Mouse (Mus musculus): Measurements from ENCODE around the gene Spdye4c.

The Spdye4c gene

DNA sequence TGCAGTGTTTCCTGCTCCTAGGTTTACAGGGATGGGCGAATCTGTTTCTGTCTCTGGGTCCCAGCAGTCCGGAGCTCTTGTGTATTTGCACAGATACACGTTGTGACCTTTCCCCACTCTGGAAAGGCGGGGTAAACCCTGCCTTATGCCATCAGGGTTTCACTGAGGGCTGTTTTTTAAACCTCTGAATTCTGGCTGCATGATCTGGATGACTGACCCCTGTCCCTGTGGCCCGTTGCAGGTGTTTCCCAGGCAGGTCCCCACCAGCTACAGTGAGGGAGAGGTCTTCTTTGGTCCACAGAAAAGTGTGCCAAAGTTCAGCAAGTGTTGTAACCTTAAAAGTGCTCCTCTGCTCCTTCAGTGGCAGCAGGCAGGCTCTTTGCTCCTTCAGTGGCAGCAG, 18.3 kb downstream of the Spdye4c start:
- peak; percentile 23 for DNase-seq (ENCODE audit: low spot score)

DNA sequence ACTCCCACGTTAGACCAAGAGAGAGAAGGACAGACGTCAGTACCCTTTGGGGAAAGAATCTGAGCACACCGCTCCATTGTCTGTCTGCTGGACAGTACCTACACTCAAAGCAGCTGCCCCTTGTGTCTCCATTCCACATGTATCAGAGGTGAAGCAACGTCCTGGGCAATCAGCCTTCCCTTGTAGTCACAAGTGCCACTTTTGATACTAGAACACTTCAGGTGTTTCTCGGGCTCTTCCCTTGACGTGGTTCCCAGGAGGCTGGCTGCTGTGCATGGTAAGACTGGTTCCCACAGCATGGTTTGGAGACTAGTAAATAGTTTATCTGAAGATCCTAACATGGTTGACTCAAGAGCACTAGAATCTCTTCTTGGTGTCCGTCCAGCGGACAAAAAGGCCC, 20.2 kb downstream of the Spdye4c start:
- no peak for DNase-seq (ENCODE audit: low spot score)

DNA sequence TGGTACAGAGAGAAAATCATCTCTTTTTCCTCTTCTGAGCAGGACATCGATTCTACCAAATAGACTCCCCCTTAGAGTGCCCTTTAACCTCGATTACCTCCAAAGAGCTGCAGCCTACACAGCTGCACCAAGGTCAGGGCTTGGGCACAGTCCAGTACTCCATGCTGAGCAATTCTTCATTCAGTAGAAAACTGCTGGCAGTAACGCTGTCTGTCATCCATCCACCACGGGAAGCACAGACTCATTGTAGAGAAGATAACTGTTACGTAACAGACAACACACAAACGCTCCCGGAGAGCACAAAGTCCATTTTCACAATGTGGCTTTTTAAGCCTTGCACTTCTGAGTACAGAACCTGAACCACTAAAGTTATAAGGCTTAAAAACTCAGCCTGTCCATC, 21.3 kb downstream of the Spdye4c start:
- DNase-seq (ENCODE audit: low spot score) = peak; percentile 73

DNA sequence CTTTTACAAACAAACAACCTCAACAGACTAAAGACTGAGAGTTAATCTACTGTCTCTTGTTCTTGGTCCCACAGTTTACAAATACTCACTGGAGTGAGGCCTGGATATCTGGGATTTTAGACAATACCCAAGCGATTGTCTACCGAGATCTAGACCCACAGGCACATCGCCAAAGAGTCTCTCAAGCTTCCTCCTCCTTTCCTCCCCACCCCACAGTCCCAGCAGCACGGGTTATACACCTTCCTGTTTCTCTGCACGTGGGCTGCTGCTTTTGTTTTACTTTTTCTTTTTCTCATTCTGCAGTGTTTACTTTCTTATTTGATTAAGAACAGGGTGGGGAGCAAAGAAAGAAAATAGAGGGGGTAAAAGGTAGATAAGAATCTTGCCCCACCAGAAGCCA, 22.4 kb downstream of the Spdye4c start:
- DNase-seq (ENCODE audit: low spot score) = no peak

DNA sequence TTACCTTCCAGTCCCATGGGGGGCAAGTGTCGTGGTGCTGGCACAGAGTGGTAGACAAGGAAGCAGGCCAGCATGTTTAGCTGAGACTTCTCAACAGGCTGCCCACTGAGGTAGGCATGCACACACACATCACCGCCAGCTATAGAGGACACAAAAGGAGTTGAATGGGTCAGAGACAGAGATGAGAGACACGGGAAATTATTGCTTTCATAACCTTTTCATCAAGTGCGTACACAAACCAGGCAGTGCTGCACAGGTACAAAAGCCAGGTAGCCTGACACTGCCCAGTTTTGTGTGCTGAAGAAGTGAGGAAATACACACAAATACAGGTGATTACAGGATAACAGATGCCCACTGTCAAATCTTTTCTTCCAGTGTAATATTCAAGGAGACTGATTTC, 24.4 kb downstream of the Spdye4c start:
- DNase-seq (ENCODE audit: low spot score) = no peak

DNA sequence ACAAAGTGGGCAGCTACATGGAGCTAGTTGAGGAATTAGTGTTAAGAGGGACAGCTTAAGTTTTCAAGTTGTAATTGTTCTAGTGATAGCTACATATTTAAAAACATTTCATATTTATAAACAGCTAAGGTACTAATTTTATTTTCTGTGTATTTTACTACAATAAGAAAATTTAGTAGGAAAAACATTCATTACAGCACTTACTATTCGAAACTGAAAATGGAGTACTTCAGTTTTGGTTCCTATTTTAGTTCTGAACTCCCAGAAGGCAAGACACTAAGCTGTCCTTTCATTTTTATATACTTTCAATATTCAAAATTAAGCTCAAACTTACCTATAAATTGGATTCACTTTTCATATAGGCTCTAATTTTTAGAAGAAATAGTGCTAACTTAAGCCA, 29.6 kb downstream of the Spdye4c start:
- no peak for DNase-seq (ENCODE audit: low spot score)

All from yolk sac, embryonic 10.5 days (tissue).